Mouse (Mus musculus): ENCODE results near the gene Pde1c. TPM values are rescaled to one million over a fixed set of nuclear protein-coding genes. Genes with fewer than 3 reads are reported as not detected.

Pde1c gene
- polyA plus RNA-seq, 1 experiment: 0.01 TPM

GRCm38 (mm10) chr6:56555848-56556247 is 13.1 kb downstream of the Pde1c start:
- Histone ChIP-seq H3K4me1 (ENCODE audit: control insufficient read depth) (no peaks in the 10 kb centered on the region), H3K4me3 (replicated peaks) (no peak overlapping the region), H3K36me3 (ENCODE audit: control insufficient read depth) (no peaks in the 10 kb centered on the region), H3K9me3 (ENCODE audit: control insufficient read depth, low read length) (no peaks in the 10 kb centered on the region), H3K27me3 (ENCODE audit: control insufficient read depth) (no peaks in the 10 kb centered on the region)
- TF ChIP-seq TAL1 (IDR thresholded peaks at IDR 0.05; ENCODE audit: low read length): no peak
- no peak for TF ChIP-seq GATA1 (IDR thresholded peaks at IDR 0.05; ENCODE audit: low read length)

- TF ChIP-seq TAL1 (IDR thresholded peaks at IDR 0.05; ENCODE audit: low read length) (no peak), GATA1 (IDR thresholded peaks at IDR 0.05; ENCODE audit: low read length) (no peak)
- H3K4me1 ChIP-seq (ENCODE audit: control insufficient read depth): no peaks in the 10 kb centered on the region
- no peaks in the 10 kb centered on the region for H3K9me3 ChIP-seq (ENCODE audit: control insufficient read depth, low read length)
- H3K4me3 ChIP-seq (replicated peaks): no peak overlapping the region
- no peaks in the 10 kb centered on the region for H3K27me3 ChIP-seq (ENCODE audit: control insufficient read depth)
- no peaks in the 10 kb centered on the region for H3K36me3 ChIP-seq (ENCODE audit: control insufficient read depth)
Measured at GRCm38 (mm10) chr6:56555382-56555781, 13.5 kb downstream of the Pde1c start.

- no peaks in the 10 kb centered on the region for H3K27me3 ChIP-seq (ENCODE audit: control insufficient read depth)
- no peaks in the 10 kb centered on the region for H3K4me1 ChIP-seq (ENCODE audit: control insufficient read depth)
- TF ChIP-seq TAL1 (IDR thresholded peaks at IDR 0.05; ENCODE audit: low read length) (no peak), GATA1 (IDR thresholded peaks at IDR 0.05; ENCODE audit: low read length) (no peak)
- no peaks in the 10 kb centered on the region for H3K9me3 ChIP-seq (ENCODE audit: control insufficient read depth, low read length)
- H3K4me3 ChIP-seq (replicated peaks): no peak overlapping the region
- no peaks in the 10 kb centered on the region for H3K36me3 ChIP-seq (ENCODE audit: control insufficient read depth)
Measured at GRCm38 (mm10) chr6:56551022-56551421, 17.9 kb downstream of the Pde1c start.

- Histone ChIP-seq H3K36me3 (ENCODE audit: control insufficient read depth) (no peaks in the 10 kb centered on the region), H3K4me1 (ENCODE audit: control insufficient read depth) (no peaks in the 10 kb centered on the region)
Measured at GRCm38 (mm10) chr6:56540247-56540646, 28.7 kb downstream of the Pde1c start.

GRCm38 (mm10) chr6:56534653-56535052 is 34.2 kb downstream of the Pde1c start:
- Histone ChIP-seq H3K27me3 (ENCODE audit: control insufficient read depth) (no peaks in the 10 kb centered on the region), H3K36me3 (ENCODE audit: control insufficient read depth) (no peaks in the 10 kb centered on the region), H3K4me1 (ENCODE audit: control insufficient read depth) (no peaks in the 10 kb centered on the region), H3K4me3 (replicated peaks) (no peak overlapping the region), H3K9me3 (ENCODE audit: control insufficient read depth, low read length) (no peaks in the 10 kb centered on the region)
- TF ChIP-seq GATA1 (IDR thresholded peaks at IDR 0.05; ENCODE audit: low read length) (no peak), TAL1 (IDR thresholded peaks at IDR 0.05; ENCODE audit: low read length) (no peak)

More at GRCm38 (mm10) chr6:56540247-56540646, 28.7 kb downstream of the Pde1c start:
- Histone ChIP-seq H3K9me3 (ENCODE audit: control insufficient read depth, low read length) (no peaks in the 10 kb centered on the region), H3K27me3 (ENCODE audit: control insufficient read depth) (no peaks in the 10 kb centered on the region), H3K4me3 (replicated peaks) (no peak overlapping the region)
- TF ChIP-seq GATA1 (IDR thresholded peaks at IDR 0.05; ENCODE audit: low read length): no peak
- TF ChIP-seq TAL1 (IDR thresholded peaks at IDR 0.05; ENCODE audit: low read length): no peak

GRCm38 (mm10) chr6:56532257-56532656 is 36.6 kb downstream of the Pde1c start:
- H3K9me3 ChIP-seq (ENCODE audit: control insufficient read depth, low read length): no peaks in the 10 kb centered on the region
- TF ChIP-seq TAL1 (IDR thresholded peaks at IDR 0.05; ENCODE audit: low read length) (no peak), GATA1 (IDR thresholded peaks at IDR 0.05; ENCODE audit: low read length) (no peak)
- H3K4me3 ChIP-seq (replicated peaks): no peak overlapping the region
- H3K27me3 ChIP-seq (ENCODE audit: control insufficient read depth): no peaks in the 10 kb centered on the region
- no peaks in the 10 kb centered on the region for H3K4me1 ChIP-seq (ENCODE audit: control insufficient read depth)
- H3K36me3 ChIP-seq (ENCODE audit: control insufficient read depth): no peaks in the 10 kb centered on the region

- no peaks in the 10 kb centered on the region for H3K36me3 ChIP-seq (ENCODE audit: control insufficient read depth)
- no peak overlapping the region for H3K4me3 ChIP-seq (replicated peaks)
- no peaks in the 10 kb centered on the region for H3K9me3 ChIP-seq (ENCODE audit: control insufficient read depth, low read length)
- TF ChIP-seq TAL1 (IDR thresholded peaks at IDR 0.05; ENCODE audit: low read length) (no peak), GATA1 (IDR thresholded peaks at IDR 0.05; ENCODE audit: low read length) (no peak)
- no peaks in the 10 kb centered on the region for H3K27me3 ChIP-seq (ENCODE audit: control insufficient read depth)
- no peaks in the 10 kb centered on the region for H3K4me1 ChIP-seq (ENCODE audit: control insufficient read depth)
Measured at GRCm38 (mm10) chr6:56523938-56524866, 44.7 kb downstream of the Pde1c start.

GRCm38 (mm10) chr6:56489161-56489560 is 79.7 kb downstream of the Pde1c start:
- Histone ChIP-seq H3K27me3 (ENCODE audit: control insufficient read depth) (no peaks in the 10 kb centered on the region), H3K4me1 (ENCODE audit: control insufficient read depth) (no peaks in the 10 kb centered on the region), H3K9me3 (ENCODE audit: control insufficient read depth, low read length) (no peaks in the 10 kb centered on the region), H3K36me3 (ENCODE audit: control insufficient read depth) (no peaks in the 10 kb centered on the region), H3K4me3 (replicated peaks) (no peak overlapping the region)
- TF ChIP-seq TAL1 (IDR thresholded peaks at IDR 0.05; ENCODE audit: low read length) (no peak), GATA1 (IDR thresholded peaks at IDR 0.05; ENCODE audit: low read length) (no peak)

- H3K4me3 ChIP-seq (replicated peaks): no peak overlapping the region
- no peaks in the 10 kb centered on the region for H3K9me3 ChIP-seq (ENCODE audit: control insufficient read depth, low read length)
- TF ChIP-seq GATA1 (IDR thresholded peaks at IDR 0.05; ENCODE audit: low read length) (no peak), TAL1 (IDR thresholded peaks at IDR 0.05; ENCODE audit: low read length) (no peak)
- H3K4me1 ChIP-seq (ENCODE audit: control insufficient read depth): no peaks in the 10 kb centered on the region
- no peaks in the 10 kb centered on the region for H3K36me3 ChIP-seq (ENCODE audit: control insufficient read depth)
- no peaks in the 10 kb centered on the region for H3K27me3 ChIP-seq (ENCODE audit: control insufficient read depth)
Measured at GRCm38 (mm10) chr6:56485078-56485477, 83.8 kb downstream of the Pde1c start.
